Mouse (Mus musculus): ENCODE data around the gene Sh3bp5l. TPM values are rescaled to one million over a fixed set of nuclear protein-coding genes. Genes with fewer than 3 reads are reported as not detected.

Gene Sh3bp5l
- polyA plus RNA-seq (2017; shearing (Covaris generic)): 21.6 TPM

DNA sequence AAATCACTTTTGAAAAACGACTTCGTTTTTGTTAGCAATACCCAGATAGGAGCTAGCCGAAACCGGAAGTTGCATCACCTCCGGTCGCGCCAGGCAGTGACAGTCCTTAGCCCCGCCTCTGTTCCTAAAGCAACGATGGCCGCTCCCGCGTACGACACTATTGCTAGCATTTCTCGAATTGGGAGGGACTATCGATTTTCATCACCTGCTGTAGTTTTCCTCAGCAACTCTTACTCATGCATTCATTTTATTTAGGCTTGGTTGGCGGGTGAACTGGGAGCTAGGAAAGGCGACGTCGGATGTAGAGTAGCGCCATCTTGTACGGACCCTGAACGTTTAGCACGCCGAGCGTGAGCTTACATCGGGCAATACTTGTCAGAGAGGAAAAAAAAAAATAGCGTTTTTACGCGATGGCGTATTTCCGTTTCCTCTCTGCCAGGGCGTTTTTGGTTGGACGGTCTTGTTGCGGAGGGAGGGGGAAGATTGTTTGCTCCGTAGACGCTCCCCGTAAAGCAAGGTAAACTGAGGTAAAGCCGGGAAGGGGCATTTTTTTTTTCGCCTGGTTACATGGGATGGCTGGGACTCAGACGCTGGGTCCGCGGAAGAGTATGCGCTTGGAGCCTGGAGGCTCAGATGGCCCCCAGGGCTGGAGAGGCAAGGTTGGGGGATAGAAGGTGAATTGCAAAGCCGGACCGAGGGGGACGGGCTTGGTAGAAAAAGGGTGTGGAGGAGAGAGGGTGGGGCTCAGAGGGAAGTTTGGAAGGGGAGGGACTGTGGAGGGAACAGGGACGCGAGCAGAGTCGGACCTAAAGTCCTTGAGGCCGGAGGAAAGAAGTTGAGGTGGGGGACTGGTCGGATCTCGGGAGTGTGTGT lies at the start of gene Sh3bp5l, which contains the start of gene Zfp672:
Gene Sh3bp5l (plus strand): TSS at position 449 of the 873 bp plus-strand sequence.
Gene Zfp672 (minus strand): TSS at position 64 of the 873 bp plus-strand sequence.

DNA sequence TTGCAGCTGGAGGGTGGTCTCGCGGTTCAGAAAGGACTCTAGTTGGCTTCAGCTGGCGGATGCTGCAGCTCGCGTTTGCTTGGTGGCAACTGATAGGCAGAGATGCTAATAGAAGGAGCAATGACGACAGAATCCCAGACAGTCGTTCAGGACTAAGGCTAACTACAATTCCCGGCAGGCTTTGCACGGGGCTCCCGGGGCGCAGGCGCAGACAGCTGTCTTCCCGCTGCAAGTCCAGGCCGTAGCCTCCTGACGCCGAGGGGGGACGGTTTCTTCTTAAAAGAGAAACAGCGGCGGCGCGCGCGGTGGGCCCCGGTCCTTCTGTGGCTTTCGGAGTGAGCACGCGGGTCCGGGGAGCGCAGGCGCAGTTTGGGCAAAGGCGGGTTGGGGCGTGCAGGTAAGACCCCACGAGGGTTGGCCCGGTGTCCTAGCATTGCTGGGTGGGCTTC lies 23.6 kb upstream of the Sh3bp5l start, which contains the start of gene Zfp692:
Gene Zfp692 (plus strand): TSS at position 210 of the 449 bp plus-strand sequence.

DNA sequence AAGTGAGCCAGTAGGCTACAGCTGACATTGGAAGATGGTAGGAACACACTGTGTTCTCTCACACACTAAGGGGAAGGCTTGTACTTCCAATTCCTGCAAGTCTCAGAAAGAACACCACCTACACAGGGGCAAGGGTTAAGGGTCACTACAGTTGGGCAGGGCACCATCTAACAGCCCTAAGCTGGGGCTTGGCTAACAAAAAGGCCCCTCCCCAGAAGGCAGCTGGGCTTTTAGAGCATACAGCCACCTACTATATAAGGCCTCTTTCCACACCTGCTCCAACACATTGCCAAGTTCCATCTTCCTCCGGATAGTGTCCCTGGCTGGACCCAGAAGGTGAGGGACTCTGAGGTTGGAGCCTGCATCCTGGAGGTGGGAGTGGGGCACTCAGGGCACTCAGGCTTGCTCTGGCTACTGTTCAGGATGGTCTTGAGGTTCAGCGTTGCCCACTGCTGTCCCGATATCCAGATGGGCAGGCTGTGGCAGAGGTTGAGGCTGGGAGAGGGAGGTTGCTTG lies 48.3 kb downstream of the Sh3bp5l start, which contains the start of gene Lypd8:
Gene Lypd8 (plus strand): TSS at position 281 of the 516 bp plus-strand sequence.

Other genes starting within 250 kb of the Sh3bp5l start
- 0.28 TPM for gene Gm12248, start 237.6 kb upstream of the Sh3bp5l start, polyA plus RNA-seq (2017; shearing (Covaris generic))
- 100 TPM for gene Cnot8, start 226.6 kb upstream of the Sh3bp5l start, polyA plus RNA-seq (2017; shearing (Covaris generic))
- 17.7 TPM for gene Gemin5, start 162.2 kb upstream of the Sh3bp5l start, polyA plus RNA-seq (2017; shearing (Covaris generic))
- 67.5 TPM for gene Mrpl22, start 159.1 kb upstream of the Sh3bp5l start, polyA plus RNA-seq (2017; shearing (Covaris generic))
- gene Igtp, start 131.2 kb upstream of the Sh3bp5l start, polyA plus RNA-seq (2017; shearing (Covaris generic)): 365 TPM
- 45.8 TPM for gene Irgm2, start 131.1 kb upstream of the Sh3bp5l start, polyA plus RNA-seq (2017; shearing (Covaris generic))
- not detected for gene 4930438A08Rik, start 55.9 kb upstream of the Sh3bp5l start, polyA plus RNA-seq (2017; shearing (Covaris generic))
- 51.1 TPM for gene Zfp692, start 23.7 kb upstream of the Sh3bp5l start, polyA plus RNA-seq (2017; shearing (Covaris generic))
- 44.2 TPM for gene Zfp672, start 385 bp upstream of the Sh3bp5l start, polyA plus RNA-seq (2017; shearing (Covaris generic))
- not detected for gene Lypd8, start 48.3 kb downstream of the Sh3bp5l start, polyA plus RNA-seq (2017; shearing (Covaris generic))
- gene 1810065E05Rik, start 90.4 kb downstream of the Sh3bp5l start, polyA plus RNA-seq (2017; shearing (Covaris generic)): not detected
- 0.13 TPM for gene Gm12253, start 101.8 kb downstream of the Sh3bp5l start, polyA plus RNA-seq (2017; shearing (Covaris generic))
- gene Lypd9, start 122.2 kb downstream of the Sh3bp5l start, polyA plus RNA-seq (2017; shearing (Covaris generic)): not detected
- gene Olfr30, start 131.5 kb downstream of the Sh3bp5l start, polyA plus RNA-seq (2017; shearing (Covaris generic)): not detected
- not detected for gene Olfr332, start 161.8 kb downstream of the Sh3bp5l start, polyA plus RNA-seq (2017; shearing (Covaris generic))
- gene Olfr331, start 171.8 kb downstream of the Sh3bp5l start, polyA plus RNA-seq (2017; shearing (Covaris generic)): not detected
- 0.17 TPM for gene Olfr330, start 204.1 kb downstream of the Sh3bp5l start, polyA plus RNA-seq (2017; shearing (Covaris generic))
- gene Olfr329-ps, start 215.7 kb downstream of the Sh3bp5l start, polyA plus RNA-seq (2017; shearing (Covaris generic)): not detected
- gene Olfr328, start 224.9 kb downstream of the Sh3bp5l start, polyA plus RNA-seq (2017; shearing (Covaris generic)): not detected
- not detected for gene Olfr224, start 239.8 kb downstream of the Sh3bp5l start, polyA plus RNA-seq (2017; shearing (Covaris generic))
- gene Olfr325, start 247.0 kb downstream of the Sh3bp5l start, polyA plus RNA-seq (2017; shearing (Covaris generic)): not detected

Data from CD4-positive, CD25-positive, alpha-beta regulatory T cell (primary cell).